Mouse (Mus musculus) lung, postnatal 36 days (tissue): ENCODE results near the gene Gpr65.
"Not testable (repeated sequence)": the region's sequence is repeated elsewhere in the genome, so short reads cannot be mapped to it uniquely, and the experiment has no call there.

ENCODE experiments used
- DNase-seq: peaks from one replicate; pipeline ENCODE4 v3.0.0; 2022; ENCODE audit warnings: mixed read lengths

The Gpr65 gene

DNA sequence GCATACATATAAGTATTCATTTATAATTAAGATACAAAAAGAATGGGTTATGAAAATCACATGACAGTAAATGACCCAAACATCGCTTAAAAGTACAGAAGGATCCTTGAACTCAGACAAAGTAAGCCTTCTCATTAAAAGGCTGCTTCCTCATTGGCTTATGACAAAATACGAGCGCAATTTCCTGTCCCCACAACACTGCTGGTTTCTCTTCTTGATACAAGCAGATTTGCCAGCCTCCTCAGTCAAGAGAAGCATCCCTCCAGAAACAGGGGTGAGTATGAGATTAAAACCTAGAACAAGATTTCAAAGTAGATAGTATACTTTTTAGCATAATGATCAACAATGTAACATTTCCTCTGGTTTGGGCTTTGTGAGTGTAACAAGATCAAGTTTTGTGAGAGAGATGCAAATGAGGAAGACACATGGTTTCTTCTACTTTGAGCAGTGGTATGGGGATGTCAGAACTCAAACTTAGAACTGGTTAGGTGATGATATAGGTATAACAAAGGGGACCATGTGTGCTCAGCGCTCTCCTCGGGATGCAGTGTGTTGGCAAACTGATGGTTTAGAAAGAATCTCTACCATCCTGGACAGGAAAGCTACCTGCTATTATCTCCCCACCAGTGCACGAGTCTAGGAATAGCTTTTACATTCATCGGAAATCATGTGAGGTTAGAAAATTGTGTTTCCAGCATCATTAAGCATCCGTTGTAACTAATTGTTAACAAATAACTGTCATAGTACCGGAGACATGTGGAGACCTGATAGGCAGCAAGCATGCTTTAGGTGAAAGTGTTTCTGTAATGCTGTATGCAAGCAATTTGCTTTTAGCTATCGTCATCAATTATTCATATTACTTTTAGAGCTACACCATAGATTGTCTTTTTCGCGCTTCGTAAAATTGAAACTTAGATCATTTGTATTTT is at the start of gene Gpr65:
Gpr65 (plus strand) TSS at position 195 of the 929 bp plus-strand sequence.
- peak; percentile 7 for DNase-seq

DNA sequence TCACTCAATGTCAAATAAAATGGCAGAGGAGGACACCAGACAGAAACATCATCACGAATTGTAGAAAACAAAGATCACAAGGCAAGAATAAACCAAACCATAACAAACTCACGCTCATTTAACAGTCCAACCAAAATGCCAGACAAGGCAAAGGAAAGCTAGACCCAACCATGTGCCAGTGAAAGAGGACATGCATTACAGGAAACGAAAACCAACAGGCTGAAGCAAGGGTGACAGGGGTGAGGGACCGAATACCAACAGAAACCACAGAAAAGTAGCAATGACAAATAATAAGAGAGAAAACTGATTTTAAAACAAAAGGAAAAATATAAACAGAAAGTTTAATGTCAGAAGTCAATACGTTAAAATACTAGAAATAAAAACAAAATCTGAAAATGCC is 45.1 kb upstream of the Gpr65 start:
- no peak for DNase-seq

DNA sequence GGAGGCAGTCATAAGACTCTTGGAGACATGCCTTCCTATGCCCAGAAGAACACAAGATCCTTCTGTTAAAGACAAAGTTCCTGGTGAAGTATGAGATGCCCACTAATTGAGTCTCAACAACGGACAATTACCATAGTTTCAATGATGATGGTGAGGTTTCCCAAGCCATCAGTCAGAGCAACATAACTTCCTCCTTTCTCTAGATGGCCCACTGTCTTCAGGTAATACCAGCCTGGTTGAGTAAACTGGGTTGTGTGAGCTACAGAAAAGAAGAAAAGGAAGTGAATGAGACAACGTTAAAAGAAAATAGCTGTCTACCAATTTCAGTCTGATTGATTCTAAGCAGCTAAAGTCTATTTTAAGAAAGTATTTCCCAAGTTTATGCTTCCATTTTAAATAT is 41.4 kb upstream of the Gpr65 start:
- DNase-seq, result no peak

DNA sequence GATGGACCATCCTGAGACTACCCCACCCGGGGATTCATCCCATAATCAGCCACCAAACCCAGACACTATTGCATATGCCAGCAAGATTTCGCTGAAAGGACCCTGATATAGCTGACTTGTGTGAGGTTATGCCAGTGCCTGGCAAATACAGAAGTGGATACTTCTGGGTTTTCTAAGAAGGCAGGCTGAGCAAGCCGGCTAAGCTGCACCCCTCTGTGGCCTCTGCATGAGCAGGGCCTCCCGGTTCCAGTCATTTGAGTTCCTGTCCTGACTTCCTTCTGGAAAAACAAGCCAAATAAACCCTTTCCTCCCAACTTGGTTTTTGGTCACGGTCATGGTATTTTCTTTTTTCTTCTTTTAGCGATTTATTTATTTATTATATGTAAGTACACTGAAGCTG is 30.0 kb upstream of the Gpr65 start:
- DNase-seq, result not testable (repeated sequence)

DNA sequence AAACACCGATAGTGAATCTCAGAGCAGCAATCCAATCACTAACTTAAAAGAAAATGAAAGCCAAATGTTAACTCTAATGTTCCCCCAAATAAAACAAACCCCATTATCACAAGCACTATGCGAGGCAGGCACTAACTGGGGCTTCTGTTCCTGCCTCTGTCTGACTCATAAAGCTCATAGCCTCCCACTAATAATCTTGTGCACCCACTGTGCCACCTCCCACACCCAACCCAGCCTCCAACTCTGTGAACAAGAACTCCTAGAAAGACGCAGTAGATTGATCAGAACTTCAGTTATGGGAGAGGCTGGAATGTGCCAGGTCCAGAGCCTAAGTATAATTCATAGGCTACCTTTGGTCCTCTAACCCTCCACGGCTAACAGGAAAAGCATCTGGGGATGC is 24.3 kb upstream of the Gpr65 start:
- no peak for DNase-seq

DNA sequence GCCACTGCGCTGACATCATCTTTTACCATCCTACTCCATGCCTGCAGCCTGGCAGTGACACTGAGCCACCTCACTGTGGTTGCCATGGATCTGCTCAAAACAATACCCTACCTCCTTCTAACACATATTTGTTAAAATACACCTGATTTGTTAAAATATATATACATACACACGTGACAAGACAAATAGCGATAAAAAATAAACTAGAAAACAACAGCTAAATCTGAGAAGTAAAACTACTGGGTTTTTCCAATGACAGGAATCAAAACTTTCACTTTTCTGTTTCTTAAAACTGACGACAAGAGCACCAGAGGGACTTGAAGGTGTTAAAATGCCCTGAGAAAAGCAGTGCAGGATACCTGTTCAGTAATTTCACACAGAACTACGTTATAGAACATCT is 23.6 kb upstream of the Gpr65 start:
- DNase-seq, result no peak

DNA sequence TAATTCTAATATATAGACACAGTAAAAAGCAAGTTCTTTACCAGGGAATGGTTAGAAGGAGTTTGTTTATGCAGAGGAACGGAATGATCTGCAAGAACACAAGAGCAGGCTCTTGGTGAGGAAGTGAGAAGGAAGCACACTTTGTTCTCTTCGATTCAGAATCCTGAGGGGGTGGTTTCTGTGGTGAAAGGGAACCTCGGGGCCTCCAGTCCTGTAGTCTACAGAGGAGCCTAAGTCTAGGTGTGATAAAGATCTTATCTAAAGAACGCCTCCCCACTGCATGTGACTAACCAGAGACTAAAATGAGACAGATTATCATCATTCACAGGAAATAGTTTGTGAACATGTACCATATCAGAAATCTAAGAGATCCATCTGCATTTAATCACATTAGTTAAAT is 21.6 kb upstream of the Gpr65 start:
- peak; percentile 7 for DNase-seq

DNA sequence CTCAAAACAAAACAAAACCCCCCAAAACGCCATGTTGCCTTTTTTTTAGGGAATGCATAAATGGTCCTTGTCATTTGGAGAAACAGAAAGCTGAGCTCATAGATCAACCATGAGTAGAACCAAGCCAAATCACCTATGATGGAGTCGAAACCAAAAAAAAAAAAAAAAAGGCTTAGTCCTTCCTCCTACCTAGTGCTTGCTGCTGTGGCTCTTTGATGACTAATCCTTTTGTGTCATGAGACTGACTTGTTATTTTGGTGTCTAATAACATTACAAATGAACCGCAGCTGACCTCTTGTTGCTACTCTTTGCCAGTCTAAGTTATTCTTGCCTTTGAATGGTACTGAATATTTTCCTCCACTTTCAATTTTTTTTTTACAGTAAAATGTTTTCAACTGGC is 18.8 kb upstream of the Gpr65 start:
- DNase-seq, result no peak

DNA sequence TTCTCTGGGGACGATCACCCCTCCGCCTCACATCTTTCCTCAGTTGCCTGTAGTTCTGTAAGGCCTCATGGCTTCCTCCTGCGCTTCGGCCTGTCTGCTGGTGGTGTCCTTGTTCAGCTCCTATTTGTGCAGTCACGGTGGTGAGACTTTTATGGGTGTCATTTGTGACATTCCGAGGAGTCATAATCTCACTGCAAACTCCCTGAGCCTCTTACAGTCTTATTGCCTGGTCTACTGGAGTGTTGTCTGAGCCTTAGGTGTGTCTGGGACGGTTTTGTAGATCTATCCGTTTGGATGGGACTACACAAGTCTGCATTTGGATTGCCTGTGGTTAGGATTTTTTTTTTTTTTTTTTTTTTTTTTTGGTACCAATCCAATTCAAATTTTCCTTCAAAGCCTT is 18.1 kb upstream of the Gpr65 start:
- DNase-seq, result no peak

DNA sequence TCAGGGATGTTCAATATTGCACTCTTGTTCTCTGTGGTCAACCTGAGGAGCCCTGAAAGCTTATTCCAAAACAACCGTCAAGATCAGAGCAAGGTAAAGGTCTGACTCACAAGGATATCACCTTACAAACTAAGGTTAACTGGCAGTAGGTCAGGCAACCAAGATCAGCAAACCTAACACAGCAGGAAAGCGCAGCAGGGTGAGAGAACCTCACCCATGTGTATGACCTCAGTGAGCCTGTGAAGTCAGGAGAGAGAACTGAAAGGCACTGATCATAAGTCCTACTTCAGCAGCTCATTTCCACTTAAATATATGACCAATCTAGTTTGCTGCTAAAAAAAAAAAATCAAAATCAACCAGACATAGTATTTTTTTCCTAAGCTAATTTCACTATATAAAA is 16.0 kb upstream of the Gpr65 start:
- no peak for DNase-seq

DNA sequence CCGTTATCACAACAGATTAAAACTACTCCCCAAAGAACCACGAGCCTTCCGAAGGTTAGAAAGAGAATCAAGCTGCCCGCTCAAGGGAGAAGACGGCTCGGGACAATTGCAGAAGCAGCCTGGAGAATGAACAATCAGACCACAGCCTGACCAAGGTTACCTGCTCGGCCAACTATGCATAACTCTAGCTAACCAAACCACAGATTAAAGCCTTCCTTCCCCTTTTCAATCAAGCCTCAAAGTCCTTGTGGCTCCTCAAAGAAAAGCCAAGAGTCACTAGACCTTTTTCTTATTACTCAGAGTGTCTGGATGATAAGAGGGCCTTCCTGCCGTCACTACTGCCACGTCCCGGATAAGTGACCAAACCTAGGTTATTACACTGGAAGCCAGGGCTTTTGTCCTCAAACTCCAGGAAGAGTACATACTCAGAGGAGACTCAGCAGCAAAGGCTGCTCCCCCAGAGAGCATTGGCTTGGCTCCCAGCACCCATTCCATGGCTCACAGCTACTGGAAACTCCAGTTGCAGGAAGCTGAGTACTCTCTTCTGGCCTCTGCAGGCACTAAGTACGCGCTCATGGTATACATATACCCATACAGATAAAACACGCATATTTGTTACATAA is 13.0 kb upstream of the Gpr65 start:
- peak; percentile 51 for DNase-seq

DNA sequence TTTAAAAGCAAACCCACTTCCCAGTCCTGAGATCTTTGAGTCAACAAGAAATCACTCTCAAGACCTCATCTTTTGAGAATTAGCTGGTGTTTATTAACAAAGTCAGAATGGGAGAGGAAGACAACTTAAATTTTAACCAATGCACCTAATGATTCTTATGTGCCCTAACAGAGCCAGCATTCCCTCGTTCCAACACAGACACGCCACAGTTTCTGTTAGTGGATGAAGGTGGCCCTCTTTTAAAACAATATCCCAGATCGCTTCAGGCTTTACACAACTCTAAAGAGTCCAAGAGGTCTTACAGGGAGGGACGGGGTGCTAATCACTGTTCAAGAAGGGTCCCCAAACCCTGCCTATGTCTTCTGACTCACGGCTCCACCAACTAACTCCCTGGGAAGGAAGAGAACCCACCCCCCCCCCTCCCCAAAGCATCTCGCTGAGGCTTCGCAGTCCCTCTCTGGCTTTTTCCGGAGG is 10.0 kb upstream of the Gpr65 start:
- DNase-seq, result no peak

DNA sequence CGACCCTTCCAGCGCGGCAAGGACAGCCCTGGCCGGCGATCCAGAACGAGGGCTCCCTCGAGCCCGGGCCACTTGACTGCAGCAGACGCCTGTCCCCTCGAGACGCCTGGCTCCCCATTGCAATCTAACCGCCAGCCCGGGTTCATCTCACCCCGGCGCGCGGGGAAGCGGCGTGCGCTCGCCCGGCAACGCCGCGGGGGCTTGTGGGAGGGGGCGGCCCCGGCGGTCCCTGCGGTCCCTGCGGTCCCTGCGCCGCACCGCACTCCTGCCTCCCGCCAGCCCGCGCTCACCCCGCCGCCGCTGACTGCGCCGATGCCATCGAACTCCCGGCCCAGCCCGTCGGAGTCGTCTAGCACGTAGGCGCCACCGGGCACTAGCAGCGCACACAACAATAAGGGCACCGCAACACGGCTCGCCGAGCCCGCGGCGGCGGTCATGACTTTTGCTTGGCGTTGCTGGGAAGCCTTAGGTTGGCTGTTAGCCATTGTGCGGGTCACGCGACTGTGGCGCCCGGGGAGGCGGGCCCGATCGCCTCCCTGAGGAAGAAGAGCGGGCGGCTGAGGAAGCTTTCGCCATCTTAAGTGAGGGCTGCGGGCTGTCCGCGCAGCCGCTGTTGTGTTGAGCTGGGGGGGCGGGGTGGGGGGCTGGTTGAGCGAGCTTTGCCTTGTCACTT is 9.5 kb upstream of the Gpr65 start, which contains the start of gene Galc:
Galc (minus strand) TSS at position 615 of the 673 bp plus-strand sequence.
- peak; percentile 92 for DNase-seq

DNA sequence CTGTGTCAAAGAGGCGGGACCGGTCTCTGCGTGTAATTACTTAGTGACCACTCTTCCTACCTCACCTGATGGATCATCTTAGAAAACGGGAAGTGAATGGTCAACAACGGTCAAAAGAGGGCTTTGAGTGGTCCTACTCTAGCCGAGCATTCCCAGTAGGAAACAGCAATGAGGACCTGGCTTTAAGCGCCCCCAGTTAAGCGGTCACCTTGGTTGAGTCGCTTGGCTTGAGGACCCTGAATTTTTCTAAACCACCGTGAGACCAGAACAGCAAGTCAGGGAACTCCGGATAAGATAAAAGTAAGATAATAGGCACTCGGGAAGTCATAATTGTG is 8.9 kb upstream of the Gpr65 start:
- DNase-seq, result no peak

DNA sequence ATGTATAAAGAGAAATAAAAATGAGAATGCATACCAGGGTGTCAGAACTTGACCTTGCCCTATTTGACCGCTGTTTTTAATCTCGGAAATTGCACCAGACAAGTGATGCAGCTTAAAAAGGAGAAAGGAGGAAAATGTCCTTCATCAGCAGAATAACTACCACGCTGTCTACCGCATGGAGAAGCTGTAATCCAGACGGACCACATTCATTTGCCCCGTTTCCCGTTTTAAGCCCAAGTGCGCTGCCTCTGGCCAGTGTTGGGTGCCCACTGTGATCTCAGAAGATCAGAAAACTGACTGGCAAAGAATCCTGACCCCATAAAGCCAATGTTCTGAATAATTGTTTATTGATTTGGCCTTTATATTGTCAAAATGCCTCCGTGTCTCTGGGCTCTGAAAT is 2.7 kb upstream of the Gpr65 start:
- no peak for DNase-seq

DNA sequence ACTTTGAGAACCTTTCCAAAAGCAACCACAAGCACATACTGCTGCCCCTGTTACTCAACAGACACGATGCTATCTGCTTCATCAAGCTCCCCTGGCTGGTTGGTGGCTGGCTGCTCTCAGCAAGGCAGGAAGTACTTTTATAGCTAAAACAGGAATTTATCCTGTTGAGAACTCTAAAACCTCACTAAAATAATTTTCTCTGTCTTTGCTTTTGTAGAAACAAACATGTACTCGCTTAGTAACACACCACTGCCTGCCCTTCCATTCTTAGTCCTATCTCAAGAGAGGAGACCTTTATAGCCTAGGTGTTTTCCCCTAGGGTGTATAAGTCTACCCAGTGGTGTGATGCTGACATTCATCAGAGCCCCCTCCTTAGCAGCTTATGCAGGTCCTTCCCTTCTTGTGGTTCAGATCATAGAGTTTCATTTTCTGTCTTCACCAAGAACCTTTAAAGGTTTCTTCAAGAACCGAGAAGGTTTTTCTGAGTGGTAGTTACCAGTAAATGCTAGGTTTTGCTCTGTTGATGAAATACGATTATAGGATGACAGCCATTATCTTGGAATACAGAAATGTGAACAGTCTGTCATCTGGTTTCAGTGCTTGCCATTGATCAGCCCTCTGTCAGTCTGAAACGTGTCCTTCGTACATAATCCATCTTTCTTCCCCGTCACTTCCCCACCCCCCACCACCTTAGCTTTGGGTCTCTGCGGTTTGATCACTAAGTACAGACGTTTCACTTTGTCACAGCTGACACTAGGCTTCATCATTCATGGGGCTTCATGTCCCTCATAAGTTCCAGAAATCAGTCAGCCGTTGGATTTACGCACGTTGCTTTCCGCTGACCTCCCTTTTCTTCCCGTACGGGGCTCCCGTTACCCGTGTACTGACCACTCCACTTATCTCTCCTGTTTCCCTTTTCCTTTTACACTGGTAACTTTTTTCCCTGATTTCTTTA is 1.6 kb downstream of the Gpr65 start:
- DNase-seq, result peak; percentile 20

DNA sequence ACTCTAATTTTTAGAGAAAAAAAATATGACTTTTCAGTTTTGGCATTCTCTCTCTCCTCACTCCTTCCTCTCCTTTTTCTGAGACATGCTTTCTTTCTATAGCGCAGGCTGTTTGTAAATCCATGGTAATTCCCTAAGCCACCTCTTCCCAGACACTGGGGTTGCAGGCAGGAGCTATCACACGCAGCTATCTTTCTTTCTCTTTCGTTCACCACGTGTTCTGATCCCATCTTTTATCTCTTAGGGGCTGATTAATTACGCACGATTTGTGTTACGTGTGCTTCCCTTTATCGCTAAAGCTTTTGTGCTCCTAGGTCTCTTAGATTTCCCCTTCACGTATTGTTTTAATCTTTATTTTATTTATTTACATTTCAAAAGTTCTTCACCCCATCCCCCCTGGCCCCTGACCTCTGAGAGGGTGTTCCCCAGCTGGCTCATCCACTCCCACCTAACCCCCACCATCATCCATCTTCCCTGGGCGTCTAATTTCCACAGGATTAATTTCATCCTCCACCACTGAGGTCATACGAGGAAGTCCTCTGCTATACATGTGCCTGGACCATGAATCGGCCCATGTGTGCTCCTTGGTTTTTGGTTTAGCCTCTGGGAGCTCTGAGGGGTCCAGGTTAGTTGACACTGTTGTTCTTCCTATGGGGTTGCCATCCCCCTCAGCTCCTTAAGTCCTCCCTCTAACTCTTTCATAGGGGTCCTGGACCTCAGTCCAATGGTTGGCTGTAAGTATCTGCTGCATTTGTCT is 2.6 kb downstream of the Gpr65 start:
- DNase-seq, result no peak

DNA sequence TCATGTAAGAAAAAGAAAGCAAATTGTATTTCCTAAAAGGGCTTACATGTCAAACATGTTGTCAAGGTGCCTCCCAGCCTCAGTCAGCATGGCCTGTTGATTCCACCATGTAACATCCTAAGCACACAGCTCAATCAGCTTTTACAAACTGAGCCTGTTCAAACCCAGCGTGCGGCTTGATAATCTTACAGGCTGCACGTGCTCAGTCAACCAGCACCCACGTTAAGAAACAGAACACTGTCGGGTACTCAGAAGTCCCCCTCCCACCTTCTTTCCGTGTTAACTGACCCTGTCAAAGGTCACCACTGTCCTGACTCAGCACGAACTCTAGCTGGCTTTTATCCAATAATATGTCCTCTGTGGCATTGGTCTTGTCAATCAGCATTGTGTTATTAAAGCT is 4.0 kb downstream of the Gpr65 start:
- no peak for DNase-seq

DNA sequence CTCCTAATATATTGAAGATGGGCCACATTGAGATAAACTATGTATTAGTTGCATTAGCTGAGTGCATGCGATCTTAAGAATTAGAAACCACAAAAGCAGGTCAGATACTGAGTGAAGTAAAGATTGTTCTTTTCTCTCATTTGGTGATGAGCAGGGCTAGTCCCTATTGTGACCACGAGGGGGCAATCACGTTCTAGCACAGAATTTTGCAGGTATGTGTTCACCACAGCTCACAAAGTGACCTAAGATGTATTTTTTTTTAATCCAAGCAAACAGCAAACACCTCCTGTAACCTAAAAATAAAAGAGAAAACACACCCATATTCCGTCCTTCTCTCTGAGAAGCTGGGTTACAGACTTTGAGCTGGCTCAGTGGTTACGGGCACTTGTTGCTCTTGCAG is 12.1 kb downstream of the Gpr65 start:
- DNase-seq, result peak; percentile 72

DNA sequence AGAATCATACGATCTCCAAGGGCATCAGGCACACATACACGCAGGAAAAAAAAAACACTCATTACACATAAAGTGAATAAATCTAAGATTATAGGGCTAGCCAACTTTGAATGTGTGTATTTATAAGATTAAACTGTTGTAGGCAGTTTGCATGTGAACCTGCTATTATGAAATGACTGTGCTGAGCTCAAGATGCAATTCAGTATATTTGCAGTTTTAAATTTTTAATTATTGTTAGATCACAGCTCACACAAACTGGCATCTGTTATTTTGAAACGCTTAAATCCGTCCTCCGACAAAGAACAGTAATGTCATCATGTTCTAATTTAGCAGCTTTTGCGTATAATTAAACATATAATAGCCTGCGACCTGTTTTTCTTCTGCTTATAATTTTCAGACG is 12.6 kb downstream of the Gpr65 start:
- DNase-seq, result no peak

DNA sequence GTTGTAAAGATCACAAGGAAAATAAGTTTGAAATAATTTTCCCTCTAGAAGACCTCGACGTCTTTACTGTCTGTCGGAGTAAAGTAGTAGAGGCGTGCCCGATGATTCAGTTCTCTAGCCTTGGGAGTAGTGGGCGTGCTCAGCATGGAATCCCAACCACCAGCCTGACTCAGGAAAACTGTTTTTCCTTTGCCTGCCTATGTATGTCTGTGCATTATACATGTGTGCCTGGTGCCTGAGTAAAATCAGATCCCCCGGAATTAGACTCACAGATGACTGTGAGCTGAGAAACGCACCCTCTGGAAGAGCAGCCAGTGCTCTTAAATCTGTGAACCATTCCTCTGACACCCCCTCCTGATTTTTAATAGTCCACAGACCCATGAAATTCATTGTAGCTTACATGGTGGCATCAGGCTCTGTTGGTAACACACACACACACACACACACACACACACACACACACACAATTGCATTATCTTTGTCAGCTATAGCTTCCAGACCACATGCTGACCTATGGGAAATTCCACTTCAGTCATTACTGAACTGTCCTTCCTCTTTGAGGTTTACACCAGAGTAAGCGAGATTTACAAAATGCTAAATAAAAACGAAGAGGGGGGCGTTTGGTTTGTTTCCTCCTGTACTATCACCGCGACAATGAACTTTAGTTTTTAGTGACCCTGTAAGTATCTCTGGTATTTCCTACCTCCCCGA is 14.5 kb downstream of the Gpr65 start:
- DNase-seq, result peak; percentile 14
